Mouse (Mus musculus) spleen, postnatal 36 days (tissue): ENCODE data around the gene Zfand2a.

Source experiments
- DNase-seq, 2 experiments: peaks; one replicate each; pipeline ENCODE4 v3.0.0; 2022; ENCODE audit warnings: low spot score in 2 of 2, mixed read lengths in 1 of 2

Zfand2a gene

GRCm38 (mm10) chr5:139484185-139484814 lies at the start of gene Zfand2a:
TSS of gene Zfand2a (minus strand) at chr5:139484549.
- peak; percentile 99 to 100 for DNase-seq

DNA sequence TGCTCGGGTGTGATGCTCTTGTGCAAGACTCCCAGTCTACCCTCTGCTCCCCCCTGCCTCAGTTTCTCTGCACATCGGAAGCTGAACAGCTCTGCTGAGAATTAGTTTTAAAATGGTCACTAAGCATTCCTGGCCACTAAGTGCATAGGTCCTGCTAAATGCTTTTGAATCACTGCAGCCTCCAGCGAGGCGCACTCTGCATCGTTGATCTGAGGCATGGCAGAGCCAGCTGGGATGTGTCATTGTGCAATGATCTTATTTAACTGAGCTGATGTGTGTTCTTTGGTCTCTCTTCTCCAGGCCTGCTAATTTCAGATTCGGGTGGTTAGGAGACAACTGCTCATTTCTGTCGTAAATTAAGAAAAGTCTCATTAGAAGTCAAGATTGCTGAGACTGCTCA lies 44.5 kb upstream of the Zfand2a start:
- DNase-seq, result no peak

- no peak for DNase-seq
Observed at GRCm38 (mm10) chr5:139521987-139522386, 37.6 kb upstream of the Zfand2a start.

- DNase-seq, result no peak
Observed at GRCm38 (mm10) chr5:139520069-139520834, 35.9 kb upstream of the Zfand2a start.

DNA sequence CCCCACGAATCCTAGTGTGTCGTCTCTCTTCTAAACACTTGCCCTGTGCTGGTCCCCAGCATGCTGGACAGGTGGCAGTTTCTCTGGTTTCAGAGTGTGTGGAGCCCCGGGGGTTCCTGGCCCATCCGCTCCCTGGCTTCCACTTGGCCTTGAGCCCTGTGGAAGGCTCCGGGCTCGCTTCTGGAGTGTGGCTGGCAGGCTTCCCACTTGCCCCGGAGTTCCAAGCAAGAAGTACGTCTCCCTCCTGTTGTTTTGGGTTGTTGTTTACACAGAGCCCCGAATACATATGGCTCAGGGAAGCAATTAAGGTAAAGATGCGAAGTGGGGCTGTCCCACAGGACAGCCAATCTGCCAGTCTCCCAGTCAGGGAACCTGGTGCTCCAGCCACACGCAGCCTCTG lies 31.9 kb upstream of the Zfand2a start:
- DNase-seq, result no peak

DNA sequence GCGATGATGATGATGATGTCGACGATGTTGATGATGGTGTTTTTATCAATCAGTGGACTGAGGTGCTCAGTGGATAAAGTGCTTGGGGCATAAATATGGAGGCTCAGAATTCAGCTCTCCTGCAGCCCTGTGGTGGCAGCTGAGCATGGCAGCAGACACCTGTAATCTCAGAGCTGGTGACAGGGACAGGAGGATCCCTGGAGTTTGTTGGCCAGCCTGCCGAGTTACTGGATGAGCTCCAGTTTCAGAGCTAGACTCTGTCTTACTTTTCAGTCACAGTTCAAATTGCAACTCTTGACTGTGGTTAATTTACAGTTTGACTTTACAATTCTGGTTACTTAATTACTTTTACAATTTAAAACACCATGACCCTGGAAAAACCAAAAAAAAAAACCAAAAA lies 27.9 kb upstream of the Zfand2a start:
- no peak for DNase-seq

DNA sequence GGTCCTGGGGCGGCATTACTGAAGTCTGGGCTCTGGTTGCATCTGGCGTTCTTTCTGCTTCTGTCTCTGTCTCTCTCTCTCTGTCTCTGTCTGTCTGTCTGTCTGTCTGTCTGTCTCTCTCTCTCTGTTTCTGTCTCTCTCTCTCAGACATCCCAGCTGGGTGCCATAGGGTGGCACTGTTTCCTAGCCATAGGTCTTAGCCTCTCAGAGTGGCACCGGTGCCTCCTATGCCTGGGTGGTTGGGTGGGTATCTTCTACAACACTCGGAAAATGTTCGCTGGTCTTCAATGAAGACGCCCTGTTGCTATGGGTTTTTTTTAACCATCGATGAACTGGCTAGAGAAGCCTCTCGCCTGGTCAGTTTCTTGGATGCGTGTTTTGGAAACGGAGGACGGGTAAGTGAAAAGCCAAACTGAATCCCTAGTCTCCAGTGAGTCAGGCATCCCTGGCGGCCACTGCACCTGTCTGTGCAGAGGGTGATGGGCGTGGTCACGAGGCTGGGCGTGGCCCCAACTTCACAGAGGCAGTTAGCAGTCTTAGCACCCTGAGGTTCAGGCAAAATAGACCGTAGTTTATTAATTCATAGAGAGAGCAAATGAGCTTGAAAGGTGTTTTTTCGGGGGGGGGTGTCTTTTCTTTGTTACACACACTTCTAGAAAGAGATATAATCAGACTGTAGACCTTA lies 26.5 kb upstream of the Zfand2a start:
- no peak for DNase-seq

DNA sequence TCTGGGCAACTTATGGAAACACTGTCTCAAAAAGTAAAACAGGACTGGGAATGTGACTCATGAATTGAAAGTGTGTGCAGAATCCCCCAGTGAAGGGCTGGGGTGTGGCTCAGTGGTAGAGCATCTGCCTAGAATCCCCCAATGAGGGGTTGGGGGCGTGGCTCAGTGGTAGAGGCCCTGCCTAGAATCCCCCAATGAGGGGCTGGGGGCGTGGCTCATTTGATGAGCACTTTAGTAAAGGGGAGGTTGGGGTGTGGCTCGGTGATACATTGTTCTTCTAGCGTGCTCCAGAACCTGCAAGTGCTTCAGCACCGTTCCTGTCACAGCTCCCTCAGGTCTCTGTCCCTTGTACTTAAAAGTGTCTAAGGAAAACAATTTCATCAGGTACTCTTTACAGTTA lies 21.9 kb upstream of the Zfand2a start:
- no peak for DNase-seq

- DNase-seq, result peak; percentile 59 to 67
Observed at GRCm38 (mm10) chr5:139505073-139505606, 20.8 kb upstream of the Zfand2a start.

- DNase-seq, result no peak
Observed at GRCm38 (mm10) chr5:139502281-139502680, 17.9 kb upstream of the Zfand2a start.

DNA sequence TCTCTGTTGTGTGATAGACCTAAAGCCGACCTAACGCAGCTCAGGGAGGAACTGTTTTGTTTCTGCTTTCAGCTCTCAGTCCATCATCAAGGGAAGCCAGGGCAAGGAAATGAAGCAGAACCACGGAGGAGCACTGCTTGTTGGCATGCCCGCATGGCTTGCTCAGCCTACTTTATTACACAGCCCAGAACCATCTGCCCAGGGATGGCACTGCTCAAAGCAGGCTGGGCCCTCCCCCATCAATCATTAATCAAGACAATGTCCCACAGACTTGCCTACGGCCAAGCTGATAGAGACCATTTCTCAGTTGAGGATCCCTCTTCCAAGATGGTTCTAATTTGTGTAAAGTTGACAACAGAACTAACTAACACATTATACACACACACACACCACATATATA lies 14.4 kb upstream of the Zfand2a start:
- DNase-seq, result no peak

- no peak for DNase-seq
Observed at GRCm38 (mm10) chr5:139496939-139497338, 12.6 kb upstream of the Zfand2a start.

DNA sequence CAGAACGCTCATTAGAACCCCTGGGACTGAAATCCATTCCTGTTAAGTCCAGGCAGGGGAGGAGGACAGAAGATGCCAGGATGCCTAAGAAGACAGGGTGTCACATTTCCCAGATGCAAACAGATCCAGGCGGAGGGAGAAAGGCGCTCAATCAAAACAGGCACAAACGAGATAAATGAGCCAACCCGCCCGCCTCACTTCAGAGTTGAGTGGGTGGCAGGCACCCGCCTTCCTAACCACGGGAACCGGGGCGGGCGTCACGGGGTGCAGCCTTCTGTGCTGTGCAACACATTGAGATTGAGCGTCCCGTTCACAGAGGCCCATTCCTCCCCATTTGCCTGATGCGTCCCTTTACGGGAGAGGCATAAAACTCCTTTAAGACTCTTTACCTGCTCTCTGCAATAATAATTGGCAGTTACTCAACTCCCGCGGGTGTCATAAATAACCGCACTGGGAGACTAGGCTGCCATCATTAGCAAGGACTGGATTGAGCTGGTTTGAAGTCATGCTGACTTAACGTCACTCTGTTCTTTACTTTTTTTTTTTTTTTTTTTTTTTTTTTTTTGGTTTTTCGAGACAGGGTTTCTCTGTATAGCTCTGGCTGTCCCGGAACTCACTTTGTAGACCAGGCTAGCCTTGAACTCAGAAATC lies 10.8 kb upstream of the Zfand2a start:
- DNase-seq, result no peak

GRCm38 (mm10) chr5:139493690-139494089 lies 9.3 kb upstream of the Zfand2a start:
- no peak for DNase-seq

DNA sequence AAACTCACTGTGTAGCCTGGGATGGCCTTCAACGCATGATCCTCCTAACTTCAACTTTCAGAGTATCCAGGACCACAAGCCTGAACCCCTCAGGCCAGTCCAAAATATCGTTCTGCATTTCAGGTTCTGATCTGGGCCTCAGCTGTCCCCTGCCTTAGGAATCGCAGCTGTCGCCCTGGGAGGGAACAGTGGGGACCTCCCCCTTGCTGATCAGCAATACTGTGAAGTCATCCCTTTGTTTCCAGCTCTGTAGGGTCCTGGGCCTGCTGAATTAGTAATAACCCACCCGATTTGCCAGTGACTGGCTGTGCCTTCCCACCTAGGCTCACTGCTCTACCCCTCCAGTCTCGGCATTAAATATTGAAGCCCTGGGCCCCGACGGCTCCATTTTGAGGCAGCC lies 7.0 kb upstream of the Zfand2a start:
- DNase-seq, result no peak

DNA sequence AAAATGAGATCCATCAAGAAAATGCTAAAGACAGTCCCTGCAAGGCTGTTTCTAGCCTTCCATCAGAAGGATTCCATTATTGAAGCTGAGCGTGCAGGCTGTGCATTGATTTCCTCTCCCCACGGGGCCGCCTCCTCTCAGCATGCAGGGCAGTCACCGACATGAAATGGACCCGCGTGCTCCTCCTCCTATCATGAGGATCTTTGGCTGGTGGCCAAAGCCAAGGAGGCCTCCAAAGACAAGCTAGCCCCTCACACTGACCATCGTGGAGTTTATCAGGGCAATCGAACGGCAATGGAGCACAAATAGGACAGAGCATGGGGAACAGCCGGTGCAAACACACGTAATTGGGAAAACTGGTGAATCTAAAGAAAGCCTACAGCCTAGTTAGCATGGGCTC lies 5.8 kb upstream of the Zfand2a start:
- DNase-seq, result no peak

DNA sequence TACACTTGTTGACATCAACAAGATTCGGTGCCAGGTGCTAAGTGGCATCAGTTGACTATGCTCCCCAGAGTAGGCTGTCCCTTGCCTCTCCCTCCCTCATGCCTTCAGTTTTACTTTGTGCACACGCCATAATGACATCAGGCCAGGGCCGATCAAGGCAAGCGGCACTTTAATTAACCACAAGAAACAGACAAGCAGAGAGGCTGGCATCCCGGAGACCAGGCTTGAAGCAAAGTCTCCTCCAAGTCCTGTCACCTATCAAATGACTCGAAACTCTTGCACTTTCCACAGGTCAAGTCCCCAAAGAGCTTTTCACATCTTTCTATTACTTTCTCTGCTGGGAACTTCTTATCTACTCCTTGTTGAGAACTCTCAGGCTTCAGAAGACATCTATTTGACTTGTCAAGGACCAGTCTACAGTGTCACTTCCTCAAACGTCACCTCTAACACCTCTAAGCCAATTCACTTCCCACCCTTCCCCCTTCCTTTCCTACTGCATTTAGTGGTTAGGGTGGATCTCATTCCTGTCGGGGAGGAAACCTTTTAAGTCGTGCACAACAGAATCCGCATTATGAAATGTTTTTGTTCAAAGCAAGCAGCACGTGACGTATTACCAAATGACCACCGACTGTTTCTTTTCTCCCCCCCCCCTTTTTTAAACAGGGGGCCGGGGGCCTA lies 1.0 kb downstream of the Zfand2a start:
- DNase-seq, result peak in 1 of 2 experiments; percentile 11

- DNase-seq, result no peak
Observed at GRCm38 (mm10) chr5:139480406-139480805, 3.9 kb downstream of the Zfand2a start.

- no peak for DNase-seq
Observed at GRCm38 (mm10) chr5:139479088-139479487, 5.3 kb downstream of the Zfand2a start.

- DNase-seq, result no peak
Observed at GRCm38 (mm10) chr5:139474741-139475140, 9.6 kb downstream of the Zfand2a start.

DNA sequence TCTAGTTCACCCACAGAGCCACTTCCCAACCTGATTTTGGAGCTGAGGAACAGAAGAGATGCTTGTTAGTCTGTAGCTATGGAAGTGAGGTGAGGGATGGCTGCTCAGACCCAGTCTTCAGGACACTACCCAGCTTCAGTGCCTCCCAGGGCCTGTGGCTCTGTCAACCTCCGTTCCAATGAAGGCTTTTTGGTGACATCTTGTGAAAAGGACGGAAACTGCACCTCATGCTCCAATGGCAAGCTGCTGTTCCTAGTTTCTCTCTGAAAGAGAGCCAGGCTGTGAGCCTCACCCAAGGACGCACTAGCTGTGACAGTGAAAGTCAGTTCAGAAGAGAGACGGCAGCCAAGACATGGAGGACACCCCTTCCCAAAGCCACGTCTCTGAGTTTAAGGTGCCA lies 16.4 kb downstream of the Zfand2a start:
- DNase-seq, result no peak
